Mouse (Mus musculus): ENCODE measurements around the gene Alg13. TPM values are rescaled to one million over a fixed set of nuclear protein-coding genes. Genes with fewer than 3 reads are reported as not detected.

Alg13 gene
- polyA plus RNA-seq, 1 experiment from 2014 or later: 22.1 TPM

GRCm38 (mm10) chrX:144338355-144338754 is 20.8 kb downstream of the Alg13 start:
- no peak overlapping the region for H3K4me2 ChIP-seq (replicated peaks)
- H3K36me3 ChIP-seq: no peaks in the 10 kb centered on the region
- no peak overlapping the region for H3K4me3 ChIP-seq
- no peaks in the 10 kb centered on the region for H3K4me1 ChIP-seq
- H3K27me3 ChIP-seq (replicated peaks): no peaks in the 10 kb centered on the region
- H3K9ac ChIP-seq: no peak overlapping the region
- ATAC-seq (ENCODE audit: low FRiP score, low read depth): no peak
- no peak overlapping the region for H3K27ac ChIP-seq
- no peaks in the 10 kb centered on the region for H3K9me3 ChIP-seq

GRCm38 (mm10) chrX:144374196-144374595 is 56.6 kb downstream of the Alg13 start:
- H3K27ac ChIP-seq: no peak overlapping the region
- ATAC-seq (ENCODE audit: low FRiP score, low read depth): no peak
- H3K4me1 ChIP-seq: no peaks in the 10 kb centered on the region
- no peaks in the 10 kb centered on the region for H3K9me3 ChIP-seq
- no peaks in the 10 kb centered on the region for H3K27me3 ChIP-seq (replicated peaks)
- no peak overlapping the region for H3K4me3 ChIP-seq
- H3K9ac ChIP-seq: no peak overlapping the region
- H3K36me3 ChIP-seq: no peaks in the 10 kb centered on the region; the same call in 1 of the 2 replicates
- 84% methylated on average over 2 of the region's 2 CpGs for WGBS
- no peak overlapping the region for H3K4me2 ChIP-seq (replicated peaks)

- no peak overlapping the region for H3K4me3 ChIP-seq
- H3K36me3 ChIP-seq: no peaks in the 10 kb centered on the region
- no peak overlapping the region for H3K27ac ChIP-seq
- H3K4me2 ChIP-seq (replicated peaks): no peak overlapping the region
- H3K9ac ChIP-seq: no peak overlapping the region
- H3K27me3 ChIP-seq (replicated peaks): no peaks in the 10 kb centered on the region
- ATAC-seq (ENCODE audit: low FRiP score, low read depth): peak; percentile 53; the same call in 1 of the 2 replicates
- WGBS: 38% methylated on average over 7 of the region's 7 CpGs
- no peaks in the 10 kb centered on the region for H3K4me1 ChIP-seq
- H3K9me3 ChIP-seq: no peaks in the 10 kb centered on the region
These were observed 85.9 kb downstream of the Alg13 start for GRCm38 (mm10) chrX:144403526-144403925.

- Histone ChIP-seq H3K27me3 (replicated peaks) (no peaks in the 10 kb centered on the region), H3K27ac (no peak overlapping the region), H3K9ac (no peak overlapping the region), H3K4me3 (no peak overlapping the region), H3K4me1 (no peaks in the 10 kb centered on the region), H3K9me3 (no peaks in the 10 kb centered on the region), H3K4me2 (replicated peaks) (no peak overlapping the region), H3K36me3 (no peaks in the 10 kb centered on the region)
- 83% methylated on average over 5 of the region's 5 CpGs for WGBS
- ATAC-seq (ENCODE audit: low FRiP score, low read depth): no peak
These were observed 90.4 kb downstream of the Alg13 start for GRCm38 (mm10) chrX:144408036-144408435.

GRCm38 (mm10) chrX:144420259-144420658 is 102.7 kb downstream of the Alg13 start:
- no peaks in the 10 kb centered on the region for H3K4me1 ChIP-seq
- no peak overlapping the region for H3K4me2 ChIP-seq (replicated peaks)
- H3K4me3 ChIP-seq: no peak overlapping the region
- no peaks in the 10 kb centered on the region for H3K9me3 ChIP-seq
- ATAC-seq (ENCODE audit: low FRiP score, low read depth): no peak
- no peaks in the 10 kb centered on the region for H3K36me3 ChIP-seq
- H3K9ac ChIP-seq: no peak overlapping the region
- 60% methylated on average over 1 of the region's 1 CpGs for WGBS
- H3K27ac ChIP-seq: no peak overlapping the region
- no peaks in the 10 kb centered on the region for H3K27me3 ChIP-seq (replicated peaks)

- no peaks in the 10 kb centered on the region for H3K36me3 ChIP-seq
- H3K4me3 ChIP-seq: no peak overlapping the region
- no peak overlapping the region for H3K4me2 ChIP-seq (replicated peaks)
- 86% methylated on average over 1 of the region's 1 CpGs for WGBS
- no peak overlapping the region for H3K27ac ChIP-seq
- ATAC-seq (ENCODE audit: low FRiP score, low read depth): no peak
- no peaks in the 10 kb centered on the region for H3K9me3 ChIP-seq
- H3K4me1 ChIP-seq: no peaks in the 10 kb centered on the region
- H3K9ac ChIP-seq: no peak overlapping the region
- H3K27me3 ChIP-seq (replicated peaks): no peaks in the 10 kb centered on the region
These were observed 103.5 kb downstream of the Alg13 start for GRCm38 (mm10) chrX:144421091-144421490.

- H3K4me1 ChIP-seq: no peaks in the 10 kb centered on the region
- no peaks in the 10 kb centered on the region for H3K27me3 ChIP-seq (replicated peaks)
- no peak overlapping the region for H3K4me2 ChIP-seq (replicated peaks)
- no peak overlapping the region for H3K9ac ChIP-seq
- 80% methylated on average over 3 of the region's 3 CpGs for WGBS
- no peaks in the 10 kb centered on the region for H3K36me3 ChIP-seq
- H3K4me3 ChIP-seq: no peak overlapping the region
- no peak for ATAC-seq (ENCODE audit: low FRiP score, low read depth)
- H3K9me3 ChIP-seq: no peaks in the 10 kb centered on the region
- H3K27ac ChIP-seq: no peak overlapping the region
These were observed 106.2 kb downstream of the Alg13 start for GRCm38 (mm10) chrX:144423848-144424247.

Small RNA genes lying within 50 kb of the gene (microRNA-seq; reads per million reads assigned to microRNA genes)
- gene Mir680-2: not detected

Other genes with a start within 250 kb of the Alg13 start
- gene A730046J19Rik, start 164.1 kb upstream of the Alg13 start, polyA plus RNA-seq (2016; fragmentation: Nextera tagmentation; extraction: Ambion mirVana): 3.8 and 5.5 TPM in 2 replicates
- 0.05 TPM in 1 of 2 replicates, not detected in the other for gene Trpc5os, start 138.8 kb downstream of the Alg13 start, polyA plus RNA-seq (2016; fragmentation: Nextera tagmentation; extraction: Ambion mirVana)